Mouse (Mus musculus) olfactory bulb, adult 2 months (tissue): ENCODE measurements around the gene Olfr1346. TPM values are rescaled to one million over a fixed set of nuclear protein-coding genes. Genes with fewer than 3 reads are reported as not detected.

Source experiments
- H3K27ac ChIP-seq: fragments of 200-500 bp; 2 replicates; pipeline ENCODE4 v1.5.1; 2012; ENCODE audit warnings: low read depth, low read length; ENCODE audit not compliant: insufficient read depth
- H3K4me1 ChIP-seq: fragments of 200-500 bp; 2 replicates; pipeline ENCODE4 v1.6.1; 2012; ENCODE audit warnings: low read length; ENCODE audit not compliant: control insufficient read depth, insufficient read depth
- H3K4me3 ChIP-seq: fragments of 200-500 bp; 2 replicates; pipeline ENCODE4 v1.5.1; 2012; ENCODE audit warnings: mild to moderate bottlenecking, low read depth, low read length, moderate library complexity; ENCODE audit not compliant: insufficient read depth
- CTCF ChIP-seq: fragments of 200-500 bp; IDR thresholded peaks from 2 replicates; pipeline ENCODE4 v1.5.1; 2012; ENCODE audit warnings: low read depth, mild to moderate bottlenecking, low read length, moderate library complexity; ENCODE audit not compliant: insufficient read depth
- POLR2A ChIP-seq: fragments of 200-500 bp; IDR thresholded peaks from 2 replicates; pipeline ENCODE4 v1.6.1; 2012; ENCODE audit warnings: mild to moderate bottlenecking, low read depth, low read length, moderate library complexity; ENCODE audit not compliant: insufficient read depth
- WGBS: fragments of 180-500 bp; shearing (Covaris S2); methylation state at CpG from one replicate; pipeline ENCODE4 v1.1.7; 2018; 5-methylcytosine and 5-hydroxymethylcytosine counted together
- polyA plus RNA-seq: library from polyadenylated mRNA; stranded (reverse); fragments of >200 nt; gene quantifications from 2 replicates; pipeline ENCODE4 v1.2.4, GENCODE M21; 2012; ENCODE audit warnings: low replicate concordance; ENCODE audit not compliant: missing spikeins, insufficient read depth, insufficient read length

Gene Olfr1346
- polyA plus RNA-seq, 1 experiment = not detected

GRCm38 (mm10) chr7:6486841-6487240, 19.9 kb downstream of the Olfr1346 start, which contains the start of gene Olfr5:
Gene Olfr5, minus strand, starts transcription at chr7:6486941.
- H3K4me3 ChIP-seq = no peak within 1 kb of the TSS
- no peak within 1 kb of the TSS for H3K27ac ChIP-seq
- TF ChIP-seq POLR2A (no peak), CTCF (no peak)
- H3K4me1 ChIP-seq = no peaks in the 10 kb centered on the region
- 16% methylated on average over 2 of the region's 2 CpGs for WGBS

GRCm38 (mm10) chr7:6499655-6500054, 32.8 kb downstream of the Olfr1346 start, which contains the start of gene Olfr1347:
Gene Olfr1347, minus strand, starts transcription at chr7:6499755.
- WGBS = 49% methylated on average over 1 of the region's 1 CpGs
- Histone ChIP-seq H3K4me1 (no peaks in the 10 kb centered on the region), H3K27ac (no peak within 1 kb of the TSS), H3K4me3 (no peak within 1 kb of the TSS)
- TF ChIP-seq POLR2A (no peak), CTCF (no peak)

- TF ChIP-seq POLR2A (no peak), CTCF (no peak)
- WGBS = 95% methylated on average over 1 of the region's 1 CpGs
- Histone ChIP-seq H3K4me3 (no peak within 1 kb of the TSS), H3K27ac (no peak within 1 kb of the TSS), H3K4me1 (no peaks in the 10 kb centered on the region)
Measured at GRCm38 (mm10) chr7:6508648-6509047, 41.7 kb downstream of the Olfr1346 start, which contains the start of gene Olfr1348. Gene Olfr1348, minus strand, starts transcription at chr7:6508748.

GRCm38 (mm10) chr7:6521666-6522065, 54.8 kb downstream of the Olfr1346 start:
- no peak for TF ChIP-seq CTCF
- H3K27ac ChIP-seq = no peak overlapping the region
- WGBS = 24% methylated on average over 1 of the region's 1 CpGs
- no peak overlapping the region for H3K4me3 ChIP-seq
- H3K4me1 ChIP-seq = no peaks in the 10 kb centered on the region

GRCm38 (mm10) chr7:6522850-6523249, 55.9 kb downstream of the Olfr1346 start, which contains the start of gene Olfr1349:
Gene Olfr1349, minus strand, starts transcription at chr7:6522950.
- WGBS = 84% methylated on average over 5 of the region's 5 CpGs
- Histone ChIP-seq H3K27ac (no peak within 1 kb of the TSS), H3K4me3 (no peak within 1 kb of the TSS), H3K4me1 (no peaks in the 10 kb centered on the region)
- no peak for TF ChIP-seq CTCF
- TF ChIP-seq POLR2A = no peak

- TF ChIP-seq CTCF (no peak), POLR2A (no peak)
- H3K4me3 ChIP-seq = no peak overlapping the region
- H3K4me1 ChIP-seq = no peaks in the 10 kb centered on the region
- 59% methylated on average over 3 of the region's 3 CpGs for WGBS
- H3K27ac ChIP-seq = no peak overlapping the region
Measured at GRCm38 (mm10) chr7:6525001-6525400, 58.1 kb downstream of the Olfr1346 start.

GRCm38 (mm10) chr7:6526141-6526540, 59.2 kb downstream of the Olfr1346 start:
- Histone ChIP-seq H3K4me1 (no peaks in the 10 kb centered on the region), H3K27ac (no peak overlapping the region), H3K4me3 (no peak overlapping the region)
- 63% methylated on average over 5 of the region's 5 CpGs for WGBS
- no peak for TF ChIP-seq CTCF
- TF ChIP-seq POLR2A = no peak

Other genes starting within 250 kb of the Olfr1346 start
- not detected in 2 replicates for gene Zscan5b, start 244.8 kb upstream of the Olfr1346 start, polyA plus RNA-seq
- gene Epp13, start 214.4 kb upstream of the Olfr1346 start, polyA plus RNA-seq = not detected in 2 replicates
- not detected in 2 replicates for gene Zfp667, start 180.5 kb upstream of the Olfr1346 start, polyA plus RNA-seq
- gene Zfp583, start 135.8 kb upstream of the Olfr1346 start, polyA plus RNA-seq = not detected in 2 replicates
- not detected in 2 replicates for gene Gm3854, start 123.3 kb upstream of the Olfr1346 start, polyA plus RNA-seq
- gene Zfp78, start 103.8 kb upstream of the Olfr1346 start, polyA plus RNA-seq = not detected in 2 replicates
- gene Zfp28, start 83.8 kb upstream of the Olfr1346 start, polyA plus RNA-seq = not detected in 2 replicates
- not detected in 2 replicates for gene Smim17, start 68.4 kb upstream of the Olfr1346 start, polyA plus RNA-seq
- not detected in 2 replicates for gene Gm20715, start 56.8 kb upstream of the Olfr1346 start, polyA plus RNA-seq
- gene Olfr1344, start 28.4 kb upstream of the Olfr1346 start, polyA plus RNA-seq = not detected in 2 replicates
- gene Olfr1336, start 10.9 kb upstream of the Olfr1346 start, polyA plus RNA-seq = not detected in 2 replicates
- gene Olfr5, start 19.8 kb downstream of the Olfr1346 start, polyA plus RNA-seq = not detected in 2 replicates
- not detected in 2 replicates for gene Olfr1347, start 32.7 kb downstream of the Olfr1346 start, polyA plus RNA-seq
- gene Olfr1348, start 41.6 kb downstream of the Olfr1346 start, polyA plus RNA-seq = not detected in 2 replicates
- gene Olfr1349, start 55.8 kb downstream of the Olfr1346 start, polyA plus RNA-seq = not detected in 2 replicates
- gene Olfr1350, start 97.7 kb downstream of the Olfr1346 start, polyA plus RNA-seq = not detected in 2 replicates
- not detected in 2 replicates for gene Zim1, start 229.3 kb downstream of the Olfr1346 start, polyA plus RNA-seq